Mouse (Mus musculus) kidney, adult 2 months (tissue): ENCODE results near the gene Syne4. TPM values are rescaled to one million over a fixed set of nuclear protein-coding genes. Genes with fewer than 3 reads are reported as not detected.

Source experiments
- DNase-seq: peaks from one replicate; pipeline ENCODE4 v3.0.0; 2021
- H3K27ac ChIP-seq: fragments of 200-500 bp; 2 replicates; pipeline ENCODE4 v1.5.1; 2012; ENCODE audit warnings: low read depth, low read length, control low read depth, inconsistent platforms; ENCODE audit not compliant: insufficient read depth
- H3K27me3 ChIP-seq: fragments of 200-500 bp; replicated peaks from 2 replicates; pipeline ENCODE4 v1.6.1; 2012; ENCODE audit warnings: mild to moderate bottlenecking, moderate library complexity, low read length, inconsistent platforms; ENCODE audit not compliant: control insufficient read depth, insufficient read depth
- H3K36me3 ChIP-seq: fragments of 200-500 bp; 2 replicates; pipeline ENCODE4 v1.6.1; 2012; ENCODE audit warnings: mild to moderate bottlenecking, moderate library complexity, low read length, inconsistent platforms; ENCODE audit not compliant: control insufficient read depth, insufficient read depth
- H3K4me1 ChIP-seq: fragments of 200-500 bp; 2 replicates; pipeline ENCODE4 v1.6.1; 2011; ENCODE audit warnings: low read length; ENCODE audit not compliant: control insufficient read depth, insufficient read depth
- H3K4me3 ChIP-seq: fragments of 200-500 bp; 2 replicates; pipeline ENCODE4 v1.5.1; 2011; ENCODE audit warnings: mild to moderate bottlenecking, low read depth, low read length, control low read depth; ENCODE audit not compliant: insufficient read depth
- CTCF ChIP-seq: fragments of 200-500 bp; conservative IDR thresholded peaks from 2 replicates; pipeline ENCODE4 v1.5.1; 2011; ENCODE audit warnings: low read depth, mild to moderate bottlenecking, control low read depth, low read length, moderate library complexity, mixed read lengths; ENCODE audit not compliant: insufficient read depth, insufficient read length
- POLR2A ChIP-seq: fragments of 200-500 bp; IDR thresholded peaks from one replicate; pipeline ENCODE4 v1.6.1; 2011; ENCODE audit warnings: low read depth, low read length, control low read depth
- WGBS: fragments of 180-500 bp; shearing (Covaris S2); methylation state at CpG from one replicate; pipeline ENCODE4 v1.1.7; 2018; 5-methylcytosine and 5-hydroxymethylcytosine counted together
- polyA plus RNA-seq: library from polyadenylated mRNA; depleted of rRNA; stranded (reverse); fragments of >200 nt; gene quantifications from 2 replicates; pipeline ENCODE4 v1.2.3, GENCODE M21; 2012

Syne4 gene
- polyA plus RNA-seq, 1 experiment: 162 TPM

GRCm38 (mm10) chr7:30289071-30289713, 25.4 kb upstream of the Syne4 start:
- Histone ChIP-seq H3K27me3 (no peaks in the 10 kb centered on the region), H3K4me1 (no peaks in the 10 kb centered on the region), H3K36me3 (no peaks in the 10 kb centered on the region), H3K27ac (no peak overlapping the region), H3K4me3 (no peak overlapping the region)
- TF ChIP-seq POLR2A (no peak), CTCF (no peak)
- 71% methylated on average over 7 of the region's 7 CpGs for WGBS
- no peak for DNase-seq

GRCm38 (mm10) chr7:30289714-30290399, 24.8 kb upstream of the Syne4 start:
- DNase-seq: no peak
- Histone ChIP-seq H3K27ac (no peak overlapping the region), H3K36me3 (no peaks in the 10 kb centered on the region), H3K4me1 (no peaks in the 10 kb centered on the region), H3K4me3 (no peak overlapping the region), H3K27me3 (no peaks in the 10 kb centered on the region)
- TF ChIP-seq CTCF: no peak
- TF ChIP-seq POLR2A: no peak
- WGBS: 66% methylated on average over 10 of the region's 10 CpGs

- H3K4me1 ChIP-seq: no peaks in the 10 kb centered on the region
- no peak within 1 kb of the TSS for H3K27ac ChIP-seq
- no peaks in the 10 kb centered on the region for H3K27me3 ChIP-seq
- TF ChIP-seq POLR2A (no peak), CTCF (no peak)
- no peaks in the 10 kb centered on the region for H3K36me3 ChIP-seq
- WGBS: 10% methylated on average over 35 of the region's 35 CpGs
- DNase-seq: peak; percentile 41
- peak within 1 kb of the TSS; percentile 70 for H3K4me3 ChIP-seq
Observed at GRCm38 (mm10) chr7:30291215-30292131, 23.1 kb upstream of the Syne4 start, which contains the start of gene Clip3. Gene Clip3 (plus strand): TSS chr7:30291728.

GRCm38 (mm10) chr7:30293795-30294194, 20.8 kb upstream of the Syne4 start:
- no peaks in the 10 kb centered on the region for H3K4me1 ChIP-seq
- TF ChIP-seq CTCF: no peak
- no peak for TF ChIP-seq POLR2A
- H3K36me3 ChIP-seq: no peaks in the 10 kb centered on the region
- no peak overlapping the region for H3K4me3 ChIP-seq
- H3K27ac ChIP-seq: no peak overlapping the region
- no peak for DNase-seq
- WGBS: 81% methylated on average over 13 of the region's 13 CpGs
- no peaks in the 10 kb centered on the region for H3K27me3 ChIP-seq

GRCm38 (mm10) chr7:30294296-30294695, 20.3 kb upstream of the Syne4 start:
- 82% methylated on average over 5 of the region's 5 CpGs for WGBS
- Histone ChIP-seq H3K27me3 (no peaks in the 10 kb centered on the region), H3K27ac (no peak overlapping the region), H3K36me3 (no peaks in the 10 kb centered on the region), H3K4me1 (no peaks in the 10 kb centered on the region), H3K4me3 (no peak overlapping the region)
- TF ChIP-seq CTCF (no peak), POLR2A (no peak)
- DNase-seq: no peak

- H3K27ac ChIP-seq: no peak overlapping the region
- 46% methylated on average over 10 of the region's 10 CpGs for WGBS
- no peak for DNase-seq
- no peaks in the 10 kb centered on the region for H3K4me1 ChIP-seq
- H3K36me3 ChIP-seq: no peaks in the 10 kb centered on the region
- TF ChIP-seq POLR2A (no peak), CTCF (no peak)
- no peaks in the 10 kb centered on the region for H3K27me3 ChIP-seq
- no peak overlapping the region for H3K4me3 ChIP-seq
Observed at GRCm38 (mm10) chr7:30295103-30295502, 19.5 kb upstream of the Syne4 start.

- 93% methylated on average over 15 of the region's 15 CpGs for WGBS
- DNase-seq: no peak
- no peaks in the 10 kb centered on the region for H3K36me3 ChIP-seq
Observed at GRCm38 (mm10) chr7:30296816-30297215, 17.8 kb upstream of the Syne4 start.

More at GRCm38 (mm10) chr7:30296816-30297215, 17.8 kb upstream of the Syne4 start:
- Histone ChIP-seq H3K27ac (no peak overlapping the region), H3K4me1 (no peaks in the 10 kb centered on the region), H3K27me3 (no peaks in the 10 kb centered on the region), H3K4me3 (no peak overlapping the region)
- TF ChIP-seq POLR2A (no peak), CTCF (no peak)
